Mouse (Mus musculus): ENCODE data around the gene Gm3417. TPM values are rescaled to one million over a fixed set of nuclear protein-coding genes. Genes with fewer than 3 reads are reported as not detected.
"Not testable (repeated sequence)": the region's sequence is repeated elsewhere in the genome, so short reads cannot be mapped to it uniquely, and the experiment has no call there.

Gm3417 gene
- polyA plus RNA-seq, 1 experiment from 2014 or later, result 1.6 TPM

DNA sequence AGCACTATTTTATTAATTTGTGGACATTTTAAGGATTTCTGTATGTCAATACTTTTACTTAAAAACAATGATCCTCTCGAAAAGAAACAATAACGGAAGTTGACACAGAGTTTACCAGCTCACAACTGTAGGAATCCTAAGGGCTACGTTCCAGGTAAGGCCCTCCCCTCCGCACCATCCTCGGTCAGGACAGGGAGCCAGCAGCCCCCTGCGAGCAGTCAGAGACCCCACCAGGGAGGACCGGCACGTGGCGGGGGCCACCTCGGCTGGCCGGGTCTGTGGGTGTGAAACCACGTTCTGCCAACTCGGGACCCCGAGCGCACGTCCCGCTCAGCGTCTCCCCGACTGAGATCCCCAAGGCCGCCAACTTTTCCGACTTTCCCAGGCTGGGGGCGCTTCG lies 18.1 kb downstream of the Gm3417 start:
- Histone ChIP-seq H3K4me2 (ENCODE audit: low read depth, low read length) (peak overlapping the region; percentile 81), H3K9ac (ENCODE audit: low read length) (peak overlapping the region; percentile 74), H3K4me1 (replicated peaks; ENCODE audit: control insufficient read depth, insufficient read depth, low read length) (peaks cover 6% of the 10 kb centered on the region), H3K36me3 (ENCODE audit: control insufficient read depth, insufficient read depth, low read length) (0 out of 2 replicates have a peak, but pooled peaks cover 2% of the 10 kb centered on the region), H3K27ac (ENCODE audit: low read length) (0 out of 2 replicates have a peak overlapping the region, but pooled peaks have one; percentile 67), H3K4me3 (ENCODE audit: low read length) (peak overlapping the region; percentile 65), H3K27me3 (ENCODE audit: control insufficient read depth, insufficient read depth, low read depth, low read length) (no peaks in the 10 kb centered on the region), H3K9me3 (ENCODE audit: control insufficient read depth, low read length) (no peaks in the 10 kb centered on the region)
- peak; percentile 14 for ATAC-seq (ENCODE audit: low read depth)
- 0% methylated on average over 19 of the region's 23 CpGs for WGBS

DNA sequence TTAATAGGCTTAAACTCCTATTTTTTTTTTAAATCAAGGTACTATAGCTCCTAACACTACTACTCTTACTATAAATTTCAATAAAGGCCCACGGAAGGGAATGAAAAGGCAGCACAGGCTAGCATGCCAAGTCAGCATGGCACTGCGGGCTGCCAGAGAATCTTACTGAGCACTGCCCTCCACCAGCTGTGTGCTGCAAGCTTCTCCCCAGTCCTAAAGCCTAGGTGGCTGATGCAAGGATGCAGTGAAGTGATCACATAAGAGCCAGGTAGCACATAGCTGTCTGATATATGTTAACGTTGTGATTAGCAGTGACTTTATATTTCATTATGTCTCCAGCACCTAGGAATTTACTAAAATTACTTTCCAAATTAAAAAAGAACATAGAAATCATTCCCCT lies 18.6 kb downstream of the Gm3417 start:
- Histone ChIP-seq H3K4me3 (ENCODE audit: low read length) (peak overlapping the region; percentile 45), H3K4me1 (replicated peaks; ENCODE audit: control insufficient read depth, insufficient read depth, low read length) (peaks cover 6% of the 10 kb centered on the region), H3K36me3 (ENCODE audit: control insufficient read depth, insufficient read depth, low read length) (0 out of 2 replicates have a peak, but pooled peaks cover 2% of the 10 kb centered on the region), H3K27ac (ENCODE audit: low read length) (no peak overlapping the region), H3K9me3 (ENCODE audit: control insufficient read depth, low read length) (no peaks in the 10 kb centered on the region), H3K9ac (ENCODE audit: low read length) (peak overlapping the region; percentile 57), H3K27me3 (ENCODE audit: control insufficient read depth, insufficient read depth, low read depth, low read length) (no peaks in the 10 kb centered on the region), H3K4me2 (ENCODE audit: low read depth, low read length) (peak overlapping the region; percentile 69)
- ATAC-seq (ENCODE audit: low read depth), result no peak
- WGBS, result 27% methylated on average over 3 of the region's 3 CpGs

DNA sequence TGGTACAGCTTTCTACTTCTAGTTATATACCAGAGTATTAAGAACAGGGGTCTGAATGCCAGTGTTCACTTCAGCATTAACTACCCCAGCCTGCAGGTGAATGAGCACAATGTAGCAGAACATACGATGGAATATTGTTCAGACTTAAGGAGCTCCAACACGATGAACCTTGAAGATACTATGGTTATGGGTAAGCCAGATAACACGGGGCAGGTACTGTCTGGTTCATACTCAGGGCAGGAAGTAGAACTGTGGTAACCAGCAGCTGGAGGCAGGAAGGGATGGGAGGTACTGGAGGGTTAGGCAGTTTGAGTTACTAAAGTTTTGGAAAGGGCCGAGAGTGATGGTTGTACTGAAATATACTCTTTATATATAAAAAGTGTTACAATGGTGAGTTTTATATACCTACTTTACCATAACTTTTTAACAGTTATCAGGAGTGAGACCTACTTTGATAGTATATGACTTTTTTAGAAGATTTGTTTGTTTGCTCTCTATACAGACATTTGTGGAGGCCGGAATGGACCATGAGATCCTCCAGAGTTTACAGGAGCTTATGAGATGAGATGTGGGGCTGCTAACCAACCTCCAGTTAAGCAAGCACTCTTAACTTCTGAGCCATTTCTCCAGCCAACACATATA lies 19.8 kb downstream of the Gm3417 start:
- H3K4me3 ChIP-seq (ENCODE audit: low read length), result no peak overlapping the region
- no peak overlapping the region for H3K4me2 ChIP-seq (ENCODE audit: low read depth, low read length)
- ATAC-seq (ENCODE audit: low read depth), result no peak
- H3K27me3 ChIP-seq (ENCODE audit: control insufficient read depth, insufficient read depth, low read depth, low read length), result no peaks in the 10 kb centered on the region
- no peak overlapping the region for H3K9ac ChIP-seq (ENCODE audit: low read length)
- peaks cover 7% of the 10 kb centered on the region; the same call in 1 of the 2 replicates for H3K36me3 ChIP-seq (ENCODE audit: control insufficient read depth, insufficient read depth, low read length)
- no peaks in the 10 kb centered on the region for H3K9me3 ChIP-seq (ENCODE audit: control insufficient read depth, low read length)
- H3K27ac ChIP-seq (ENCODE audit: low read length), result no peak overlapping the region
- 86% methylated on average over 5 of the region's 5 CpGs for WGBS
- H3K4me1 ChIP-seq (replicated peaks; ENCODE audit: control insufficient read depth, insufficient read depth, low read length), result peaks cover 6% of the 10 kb centered on the region

DNA sequence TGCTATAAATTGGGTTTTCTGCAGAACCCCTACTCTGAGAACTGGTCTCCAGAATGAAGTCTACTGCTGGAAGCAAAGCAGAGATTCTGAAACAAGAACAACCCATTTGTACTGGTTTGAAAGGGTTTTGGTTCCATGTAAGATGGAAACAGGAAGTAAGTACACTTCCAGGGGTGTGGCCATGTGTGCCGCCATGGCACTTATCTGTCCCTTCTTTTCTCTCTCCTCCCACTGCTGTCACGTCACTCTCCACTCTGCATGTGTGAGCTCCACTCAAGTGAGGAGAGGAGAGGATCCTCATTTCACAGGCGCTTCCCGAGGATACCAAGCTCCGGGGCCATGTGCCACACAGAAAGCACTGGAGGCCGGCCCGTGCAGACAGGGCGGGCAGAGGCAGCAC lies 25.1 kb downstream of the Gm3417 start:
- Histone ChIP-seq H3K4me3 (ENCODE audit: low read length) (no peak overlapping the region), H3K36me3 (ENCODE audit: control insufficient read depth, insufficient read depth, low read length) (peaks cover 28% of the 10 kb centered on the region), H3K9me3 (ENCODE audit: control insufficient read depth, low read length) (no peaks in the 10 kb centered on the region), H3K4me1 (replicated peaks; ENCODE audit: control insufficient read depth, insufficient read depth, low read length) (no peaks in the 10 kb centered on the region), H3K9ac (ENCODE audit: low read length) (no peak overlapping the region), H3K27me3 (ENCODE audit: control insufficient read depth, insufficient read depth, low read depth, low read length) (no peaks in the 10 kb centered on the region), H3K4me2 (ENCODE audit: low read depth, low read length) (no peak overlapping the region), H3K27ac (ENCODE audit: low read length) (no peak overlapping the region)
- WGBS, result 87% methylated on average over 8 of the region's 8 CpGs
- ATAC-seq (ENCODE audit: low read depth), result no peak

DNA sequence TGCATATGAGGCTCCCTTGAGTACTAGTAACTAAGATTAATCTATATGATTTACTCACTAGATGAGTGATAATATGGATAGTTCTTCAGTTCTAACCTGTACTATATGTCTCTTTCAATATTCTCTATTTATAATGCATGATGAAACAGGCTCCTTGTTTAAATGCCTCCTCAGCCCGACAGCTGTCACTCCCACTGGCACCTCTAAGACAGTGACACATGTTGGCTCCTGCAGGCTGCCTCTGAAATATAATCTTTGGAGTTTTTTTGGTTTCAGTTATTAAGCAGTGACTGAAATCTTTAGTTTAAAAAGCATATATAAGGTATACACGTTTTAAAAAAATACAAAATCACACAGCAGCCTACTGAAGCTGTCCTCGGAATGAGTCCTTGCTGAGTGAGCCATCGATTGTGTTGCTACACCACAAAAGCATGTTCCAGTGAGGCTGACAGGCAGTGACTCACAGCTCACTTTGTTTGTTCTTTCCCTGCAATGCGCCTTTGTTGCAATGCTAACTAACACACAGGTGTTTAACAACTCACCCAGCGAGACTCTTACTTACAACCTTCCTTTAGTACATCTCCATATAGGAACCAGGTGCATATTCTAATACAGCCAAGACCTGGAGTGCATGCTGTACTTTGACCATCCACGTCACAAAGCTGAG lies 29.3 kb downstream of the Gm3417 start:
- H3K27me3 ChIP-seq (ENCODE audit: control insufficient read depth, insufficient read depth, low read depth, low read length), result no peaks in the 10 kb centered on the region
- H3K27ac ChIP-seq (ENCODE audit: low read length), result no peak overlapping the region
- H3K4me3 ChIP-seq (ENCODE audit: low read length), result no peak overlapping the region
- ATAC-seq (ENCODE audit: low read depth), result no peak
- no peak overlapping the region for H3K4me2 ChIP-seq (ENCODE audit: low read depth, low read length)
- 83% methylated on average over 7 of the region's 7 CpGs for WGBS
- peaks cover 42% of the 10 kb centered on the region for H3K36me3 ChIP-seq (ENCODE audit: control insufficient read depth, insufficient read depth, low read length)
- no peaks in the 10 kb centered on the region for H3K9me3 ChIP-seq (ENCODE audit: control insufficient read depth, low read length)
- no peak overlapping the region for H3K9ac ChIP-seq (ENCODE audit: low read length)
- peaks cover 6% of the 10 kb centered on the region for H3K4me1 ChIP-seq (replicated peaks; ENCODE audit: control insufficient read depth, insufficient read depth, low read length)

DNA sequence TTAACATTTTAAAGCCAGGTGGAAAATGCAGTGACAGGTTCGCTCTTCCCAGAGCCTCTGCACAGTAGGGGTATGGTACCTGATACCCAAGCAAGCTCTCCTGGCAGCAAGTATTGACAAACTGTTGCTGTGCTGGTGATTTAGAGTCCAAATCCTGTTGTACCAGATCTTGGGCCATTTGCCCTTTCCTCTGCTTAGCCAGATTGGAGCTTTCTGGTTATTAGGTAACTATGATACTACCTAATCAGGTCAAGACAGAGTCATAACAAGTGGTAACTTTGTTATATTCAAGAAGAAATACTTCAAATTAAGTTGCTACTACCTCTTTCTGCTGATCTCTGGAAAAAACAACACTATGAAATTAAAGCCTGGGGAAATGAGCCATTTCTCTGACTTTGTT lies 34.0 kb downstream of the Gm3417 start:
- peaks cover 12% of the 10 kb centered on the region for H3K4me1 ChIP-seq (replicated peaks; ENCODE audit: control insufficient read depth, insufficient read depth, low read length)
- WGBS, result 92% methylated on average over 1 of the region's 1 CpGs

DNA sequence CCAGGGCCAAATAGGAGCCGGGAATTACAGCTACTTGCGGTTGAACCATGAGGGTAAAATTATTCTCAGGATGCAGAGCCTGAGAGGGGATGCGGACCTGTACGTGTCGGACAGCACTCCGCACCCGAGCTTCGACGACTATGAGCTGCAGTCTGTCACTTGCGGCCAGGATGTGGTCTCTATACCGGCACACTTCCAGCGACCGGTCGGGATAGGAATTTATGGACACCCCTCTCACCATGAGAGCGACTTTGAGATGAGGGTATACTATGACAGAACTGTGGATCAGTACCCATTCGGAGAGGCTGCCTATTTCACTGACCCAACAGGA lies 34.9 kb downstream of the Gm3417 start:
- Histone ChIP-seq H3K27me3 (ENCODE audit: control insufficient read depth, insufficient read depth, low read depth, low read length) (no peaks in the 10 kb centered on the region), H3K27ac (ENCODE audit: low read length) (peak overlapping the region; percentile 48), H3K4me1 (replicated peaks; ENCODE audit: control insufficient read depth, insufficient read depth, low read length) (peaks cover 12% of the 10 kb centered on the region), H3K9ac (ENCODE audit: low read length) (peak overlapping the region; percentile 80), H3K36me3 (ENCODE audit: control insufficient read depth, insufficient read depth, low read length) (peaks cover 16% of the 10 kb centered on the region; the same call in 1 of the 2 replicates), H3K9me3 (ENCODE audit: control insufficient read depth, low read length) (no peaks in the 10 kb centered on the region), H3K4me3 (ENCODE audit: low read length) (peak overlapping the region; percentile 68), H3K4me2 (ENCODE audit: low read depth, low read length) (peak overlapping the region; percentile 70)
- WGBS, result 8% methylated on average over 16 of the region's 16 CpGs
- peak; percentile 2 for ATAC-seq (ENCODE audit: low read depth)

More for the DNA sequence above, 34.0 kb downstream of the Gm3417 start:
- no peak overlapping the region for H3K4me2 ChIP-seq (ENCODE audit: low read depth, low read length)
- no peaks in the 10 kb centered on the region for H3K27me3 ChIP-seq (ENCODE audit: control insufficient read depth, insufficient read depth, low read depth, low read length)
- no peak overlapping the region for H3K4me3 ChIP-seq (ENCODE audit: low read length)
- peaks cover 20% of the 10 kb centered on the region for H3K36me3 ChIP-seq (ENCODE audit: control insufficient read depth, insufficient read depth, low read length)
- no peak overlapping the region for H3K27ac ChIP-seq (ENCODE audit: low read length)
- H3K9me3 ChIP-seq (ENCODE audit: control insufficient read depth, low read length), result no peaks in the 10 kb centered on the region
- no peak for ATAC-seq (ENCODE audit: low read depth)
- H3K9ac ChIP-seq (ENCODE audit: low read length), result no peak overlapping the region

DNA sequence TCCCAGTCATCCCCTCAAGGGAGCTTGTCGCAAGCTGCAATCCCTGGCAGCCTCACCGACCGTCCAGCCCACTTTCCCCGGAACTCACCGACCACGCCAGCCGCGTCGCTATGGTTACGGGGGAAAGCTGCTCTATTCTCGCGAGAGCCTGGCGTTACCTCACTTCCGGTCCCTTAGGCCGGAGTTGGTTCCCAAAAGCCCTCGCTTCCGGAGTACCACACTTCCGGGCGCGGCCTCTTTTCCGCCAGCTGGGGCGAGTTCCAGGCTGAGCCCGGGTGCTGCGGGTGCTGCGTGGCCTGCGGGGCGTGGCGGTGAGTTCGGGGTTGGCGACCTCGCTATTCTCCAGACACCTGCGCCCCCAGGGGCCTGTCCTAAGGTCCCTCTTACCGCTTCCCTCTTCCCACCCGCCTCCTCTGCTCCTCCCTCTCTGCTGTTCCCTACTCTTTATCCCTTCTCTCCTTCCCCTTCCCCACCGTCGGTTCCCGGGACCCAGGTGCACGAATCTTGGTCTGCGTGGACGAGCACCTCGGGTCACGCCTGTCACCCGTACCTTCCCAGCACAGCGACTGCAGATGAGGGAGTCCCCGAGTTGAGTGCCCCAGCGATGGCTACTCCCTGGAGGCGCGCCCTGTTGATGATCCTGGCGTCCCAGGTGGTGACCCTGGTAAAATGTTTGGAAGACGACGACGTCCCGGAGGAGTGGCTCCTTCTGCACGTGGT lies 35.4 kb downstream of the Gm3417 start, which contains the start of the genes Wdr27 and 1600012H06Rik:
Gene Wdr27, minus strand, starts transcription at position 150 of the 720 bp plus-strand sequence.
Gene 1600012H06Rik, plus strand, starts transcription at position 176 of the 720 bp plus-strand sequence.
- Histone ChIP-seq H3K36me3 (ENCODE audit: control insufficient read depth, insufficient read depth, low read length) (peaks cover 12% of the 10 kb centered on the region; the same call in 1 of the 2 replicates), H3K9ac (ENCODE audit: low read length) (peak within 1 kb of the TSS; percentile 80)
- whole genome bisulfite sequencing, result under 1% methylated on average over 54 of the region's 54 CpGs

DNA sequence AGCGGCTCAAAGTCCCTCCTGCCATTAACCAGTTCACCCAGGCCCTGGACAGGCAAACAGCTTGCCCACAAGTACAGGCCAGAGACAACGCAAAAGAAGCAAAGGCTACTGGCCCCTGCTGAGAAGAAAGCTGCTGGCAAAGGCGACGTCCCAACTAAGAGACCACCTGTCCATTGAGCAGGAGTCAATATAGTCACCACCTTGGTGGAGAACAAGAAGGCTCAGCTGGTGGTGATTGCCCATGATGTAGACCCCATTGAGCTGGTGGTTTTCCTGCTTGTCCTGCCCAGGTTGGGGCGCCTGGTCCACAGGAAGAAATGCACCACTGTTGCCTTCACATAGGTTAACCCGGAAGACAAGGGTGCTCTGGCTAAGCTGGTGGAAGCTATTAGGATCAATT lies 36.4 kb downstream of the Gm3417 start:
- not testable (repeated sequence) for H3K9me3 ChIP-seq (ENCODE audit: control insufficient read depth, low read length); H3K27ac ChIP-seq (ENCODE audit: low read length); ATAC-seq (ENCODE audit: low read depth); H3K27me3 ChIP-seq (ENCODE audit: control insufficient read depth, insufficient read depth, low read depth, low read length)
- Histone ChIP-seq H3K4me2 (ENCODE audit: low read depth, low read length) (peak overlapping the region; percentile 55), H3K4me1 (replicated peaks; ENCODE audit: control insufficient read depth, insufficient read depth, low read length) (peaks cover 12% of the 10 kb centered on the region), H3K4me3 (ENCODE audit: low read length) (peak overlapping the region; percentile 68), H3K9ac (ENCODE audit: low read length) (peak overlapping the region; percentile 74), H3K36me3 (ENCODE audit: control insufficient read depth, insufficient read depth, low read length) (peaks cover 12% of the 10 kb centered on the region; the same call in 1 of the 2 replicates)
- WGBS, result 60% methylated on average over 6 of the region's 6 CpGs

More for the DNA sequence above, 35.4 kb downstream of the Gm3417 start, which contains the start of the genes Wdr27 and 1600012H06Rik:
- Histone ChIP-seq H3K27me3 (ENCODE audit: control insufficient read depth, insufficient read depth, low read depth, low read length) (no peaks in the 10 kb centered on the region), H3K4me2 (ENCODE audit: low read depth, low read length) (peak within 1 kb of the TSS; percentile 70), H3K4me3 (ENCODE audit: low read length) (peak within 1 kb of the TSS; percentile 68), H3K4me1 (replicated peaks; ENCODE audit: control insufficient read depth, insufficient read depth, low read length) (peaks cover 12% of the 10 kb centered on the region), H3K9me3 (ENCODE audit: control insufficient read depth, low read length) (no peaks in the 10 kb centered on the region), H3K27ac (ENCODE audit: low read length) (peak within 1 kb of the TSS; percentile 63)
- ATAC-seq (ENCODE audit: low read depth), result peak; percentile 99

Measured in lung, embryonic 16.5 days (tissue).